Mouse (Mus musculus) embryonic facial prominence, embryonic 10.5 days (tissue): ENCODE measurements at regions not wholly inside any gene's neighbourhood (a gene's known extent, or its start where the extent isn't known, plus 50 kb on each side); places are given as distances from the start of the nearest gene placed in this dataset.

Source experiments
- DNase-seq: peaks from one replicate; pipeline ENCODE4 v3.0.0-alpha.2; 2017; ENCODE audit warnings: low spot score
- H3K27ac ChIP-seq: fragments of 300-500 bp; sonication (generic); replicated peaks from 2 replicates; pipeline ENCODE4 v1.5.1; 2016; ENCODE audit warnings: mild to moderate bottlenecking
- H3K27me3 ChIP-seq: fragments of 300-500 bp; sonication (generic); replicated peaks from 2 replicates; pipeline ENCODE4 v1.6.1; 2016; ENCODE audit warnings: low read depth, mild to moderate bottlenecking; ENCODE audit not compliant: poor library complexity, severe bottlenecking
- H3K36me3 ChIP-seq: fragments of 300-500 bp; sonication (generic); replicated peaks from 2 replicates; pipeline ENCODE4 v1.6.1; 2016; ENCODE audit warnings: mild to moderate bottlenecking, moderate library complexity
- H3K4me1 ChIP-seq: fragments of 300-500 bp; sonication (generic); 2 replicates; pipeline ENCODE4 v1.6.1; 2016
- H3K4me3 ChIP-seq: fragments of 300-500 bp; sonication (generic); 2 replicates; pipeline ENCODE4 v1.5.1; 2016; ENCODE audit warnings: mild to moderate bottlenecking, moderate library complexity
- H3K9me3 ChIP-seq: fragments of 300-500 bp; sonication (generic); 2 replicates; pipeline ENCODE4 v1.6.1; 2016; ENCODE audit warnings: mild to moderate bottlenecking
- WGBS: fragments of 180-500 bp; shearing (Covaris S2); methylation state at CpG from one replicate; pipeline ENCODE4 v1.1.7; 2016; 5-methylcytosine and 5-hydroxymethylcytosine counted together

- H3K36me3 ChIP-seq, result no peaks in the 10 kb centered on the region
- H3K9me3 ChIP-seq, result no peaks in the 10 kb centered on the region
- DNase-seq, result no peak
- H3K4me3 ChIP-seq, result no peak overlapping the region
- H3K4me1 ChIP-seq, result no peaks in the 10 kb centered on the region
- H3K27me3 ChIP-seq, result no peaks in the 10 kb centered on the region
- no peak overlapping the region for H3K27ac ChIP-seq
- WGBS, result 73% methylated on average over 1 of the region's 1 CpGs
These were observed 2649.8 kb upstream of the Gm7489 start for GRCm38 (mm10) chr15:51234873-51235272.

DNA sequence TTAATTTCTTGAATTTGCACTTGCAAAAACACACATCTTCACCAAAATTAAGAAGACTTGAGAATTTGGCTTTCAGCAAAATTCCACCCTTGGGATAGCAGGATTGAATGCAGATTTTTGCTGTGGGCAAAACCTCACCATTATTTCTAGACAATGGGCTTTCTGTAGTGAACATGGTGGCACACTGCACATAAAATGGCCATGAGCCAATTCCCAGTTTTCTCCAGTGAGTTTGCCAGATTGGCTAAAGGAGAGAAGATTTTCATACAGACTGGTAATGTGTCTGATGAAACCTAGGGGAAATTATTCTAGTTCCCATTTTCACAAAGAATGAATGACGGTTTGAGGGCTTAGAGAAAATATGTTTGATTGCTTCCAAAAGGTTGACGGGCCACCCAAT, 2640.1 kb upstream of the Gm7489 start:
- no peaks in the 10 kb centered on the region for H3K27me3 ChIP-seq
- H3K4me3 ChIP-seq, result no peak overlapping the region
- H3K36me3 ChIP-seq, result no peaks in the 10 kb centered on the region
- H3K9me3 ChIP-seq, result no peaks in the 10 kb centered on the region
- H3K27ac ChIP-seq, result no peak overlapping the region
- H3K4me1 ChIP-seq, result no peaks in the 10 kb centered on the region
- no peak for DNase-seq
- WGBS, result 89% methylated on average over 2 of the region's 2 CpGs

GRCm38 (mm10) chr15:51247259-51247658, 2637.4 kb upstream of the Gm7489 start:
- no peaks in the 10 kb centered on the region for H3K27me3 ChIP-seq
- H3K4me3 ChIP-seq, result no peak overlapping the region
- no peaks in the 10 kb centered on the region for H3K4me1 ChIP-seq
- H3K27ac ChIP-seq, result no peak overlapping the region
- H3K36me3 ChIP-seq, result no peaks in the 10 kb centered on the region
- H3K9me3 ChIP-seq, result no peaks in the 10 kb centered on the region
- DNase-seq, result no peak
- 85% methylated on average over 5 of the region's 5 CpGs for whole genome bisulfite sequencing

GRCm38 (mm10) chr15:51248034-51248788, 2636.5 kb upstream of the Gm7489 start:
- no peaks in the 10 kb centered on the region for H3K4me1 ChIP-seq
- H3K9me3 ChIP-seq, result no peaks in the 10 kb centered on the region
- H3K27me3 ChIP-seq, result no peaks in the 10 kb centered on the region
- DNase-seq, result no peak
- 63% methylated on average over 8 of the region's 8 CpGs for WGBS
- H3K36me3 ChIP-seq, result no peaks in the 10 kb centered on the region
- no peak overlapping the region for H3K4me3 ChIP-seq
- no peak overlapping the region for H3K27ac ChIP-seq

DNA sequence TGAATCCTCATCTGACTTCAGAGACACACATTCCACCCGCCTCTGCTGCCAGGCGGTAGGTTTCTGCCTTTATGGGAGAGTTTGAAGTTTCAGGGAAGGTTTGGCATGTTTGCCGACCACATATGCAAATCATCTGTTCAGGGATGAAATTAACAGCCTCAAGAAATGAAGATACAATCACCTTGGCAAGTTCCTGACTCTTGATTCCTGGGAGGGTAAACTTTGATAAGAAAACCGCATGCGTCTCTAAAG, 2636.0 kb upstream of the Gm7489 start:
- Histone ChIP-seq H3K4me3 (no peak overlapping the region), H3K27ac (no peak overlapping the region), H3K27me3 (no peaks in the 10 kb centered on the region), H3K9me3 (no peaks in the 10 kb centered on the region), H3K4me1 (no peaks in the 10 kb centered on the region), H3K36me3 (no peaks in the 10 kb centered on the region)
- DNase-seq, result no peak
- 89% methylated on average over 5 of the region's 5 CpGs for WGBS

DNA sequence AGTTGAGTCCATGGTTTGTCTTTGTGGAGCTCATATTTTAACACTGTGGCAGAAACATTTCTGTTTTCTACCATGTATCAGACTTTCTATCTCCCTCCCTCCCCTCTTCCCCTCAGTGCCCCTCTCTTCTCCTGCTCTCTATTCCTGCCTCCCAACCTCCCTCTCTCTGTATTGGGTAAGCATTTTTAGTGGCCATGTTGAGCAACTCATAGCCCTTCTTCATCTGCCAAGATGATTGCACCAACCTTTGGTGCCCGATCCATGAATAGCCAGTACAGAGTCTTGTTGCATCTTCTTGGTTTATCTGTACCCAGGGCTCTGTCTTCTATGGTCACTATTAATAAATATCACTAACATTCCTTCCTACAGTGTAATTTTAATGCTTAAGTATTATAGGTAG, 2630.6 kb upstream of the Gm7489 start:
- Histone ChIP-seq H3K9me3 (no peaks in the 10 kb centered on the region), H3K4me1 (no peaks in the 10 kb centered on the region), H3K4me3 (no peak overlapping the region), H3K36me3 (no peaks in the 10 kb centered on the region), H3K27me3 (no peaks in the 10 kb centered on the region), H3K27ac (no peak overlapping the region)
- 93% methylated on average over 1 of the region's 1 CpGs for WGBS
- DNase-seq, result no peak

GRCm38 (mm10) chr15:51255203-51255615, 2629.5 kb upstream of the Gm7489 start:
- no peaks in the 10 kb centered on the region for H3K4me1 ChIP-seq
- H3K27ac ChIP-seq, result no peak overlapping the region
- no peak for DNase-seq
- H3K36me3 ChIP-seq, result no peaks in the 10 kb centered on the region
- H3K4me3 ChIP-seq, result no peak overlapping the region
- H3K9me3 ChIP-seq, result no peaks in the 10 kb centered on the region
- H3K27me3 ChIP-seq, result no peaks in the 10 kb centered on the region

- no peak for DNase-seq
- no peaks in the 10 kb centered on the region for H3K27me3 ChIP-seq
- no peaks in the 10 kb centered on the region for H3K9me3 ChIP-seq
- no peak overlapping the region for H3K27ac ChIP-seq
- no peaks in the 10 kb centered on the region for H3K36me3 ChIP-seq
- WGBS, result 83% methylated on average over 3 of the region's 3 CpGs
- no peak overlapping the region for H3K4me3 ChIP-seq
- no peaks in the 10 kb centered on the region for H3K4me1 ChIP-seq
These were observed 2628.0 kb upstream of the Gm7489 start for GRCm38 (mm10) chr15:51256681-51257080.

DNA sequence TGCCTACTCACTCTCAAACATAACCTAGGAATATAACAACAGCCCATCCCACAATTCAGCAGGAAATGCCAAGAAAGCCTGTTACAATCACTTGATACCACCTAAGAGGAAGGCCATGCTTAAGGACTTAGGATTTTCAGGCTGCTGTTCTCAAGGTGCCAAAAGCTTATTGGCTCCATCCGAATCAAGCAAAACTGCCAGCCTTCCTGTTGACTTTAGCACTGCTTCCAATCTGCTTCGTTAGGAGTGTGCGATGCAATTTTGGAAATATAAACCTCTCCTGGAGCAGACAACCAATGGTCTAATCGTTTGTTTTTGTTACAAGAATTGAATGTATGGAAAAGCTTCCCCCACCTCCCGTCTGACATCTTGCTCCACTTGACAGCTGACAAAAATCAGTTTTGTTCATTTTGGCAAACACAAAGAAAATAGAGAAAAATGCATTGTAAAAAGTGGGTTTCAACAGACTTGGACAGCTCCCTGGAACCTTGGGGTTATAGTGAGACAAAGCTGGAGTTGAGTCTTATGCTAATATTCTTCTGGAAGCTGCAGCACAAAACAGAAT, 2620.0 kb upstream of the Gm7489 start:
- Histone ChIP-seq H3K4me3 (no peak overlapping the region), H3K27me3 (no peaks in the 10 kb centered on the region), H3K36me3 (no peaks in the 10 kb centered on the region), H3K4me1 (no peaks in the 10 kb centered on the region), H3K27ac (no peak overlapping the region), H3K9me3 (no peaks in the 10 kb centered on the region)
- DNase-seq, result no peak
- 61% methylated on average over 5 of the region's 5 CpGs for WGBS

- no peak for DNase-seq
- H3K27ac ChIP-seq, result no peak overlapping the region
- no peaks in the 10 kb centered on the region for H3K4me1 ChIP-seq
- no peaks in the 10 kb centered on the region for H3K9me3 ChIP-seq
- no peaks in the 10 kb centered on the region for H3K36me3 ChIP-seq
- WGBS, result 72% methylated on average over 1 of the region's 1 CpGs
- no peaks in the 10 kb centered on the region for H3K27me3 ChIP-seq
- H3K4me3 ChIP-seq, result no peak overlapping the region
These were observed 2618.7 kb upstream of the Gm7489 start for GRCm38 (mm10) chr15:51265971-51266370.

- Histone ChIP-seq H3K27ac (no peak overlapping the region), H3K36me3 (no peaks in the 10 kb centered on the region), H3K27me3 (no peaks in the 10 kb centered on the region), H3K4me1 (no peaks in the 10 kb centered on the region), H3K9me3 (no peaks in the 10 kb centered on the region), H3K4me3 (no peak overlapping the region)
- no peak for DNase-seq
- WGBS, result 90% methylated on average over 9 of the region's 9 CpGs
These were observed 2612.9 kb upstream of the Gm7489 start for GRCm38 (mm10) chr15:51271632-51272312.

DNA sequence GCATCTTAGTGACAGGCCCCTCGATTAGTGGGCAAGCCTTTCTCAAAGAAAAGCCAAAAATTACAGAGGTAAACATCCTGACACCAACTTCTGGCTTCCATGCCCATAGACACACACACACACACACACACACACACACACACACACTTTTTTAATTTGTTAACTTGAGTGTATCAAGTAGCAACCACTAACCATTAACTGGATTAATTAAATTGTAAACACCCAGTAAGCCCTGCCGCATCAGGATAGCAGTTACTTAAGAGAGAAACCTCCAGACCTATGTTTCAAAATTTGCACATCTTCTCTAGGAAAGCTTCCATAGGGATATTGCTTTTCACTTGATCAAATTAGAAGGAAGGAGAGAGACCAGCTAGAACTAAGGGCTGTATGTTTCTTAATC, 2599.4 kb upstream of the Gm7489 start:
- no peak overlapping the region for H3K27ac ChIP-seq
- H3K9me3 ChIP-seq, result no peaks in the 10 kb centered on the region
- DNase-seq, result no peak
- H3K36me3 ChIP-seq, result no peaks in the 10 kb centered on the region
- H3K27me3 ChIP-seq, result no peaks in the 10 kb centered on the region
- WGBS, result 66% methylated on average over 2 of the region's 2 CpGs
- no peak overlapping the region for H3K4me3 ChIP-seq
- H3K4me1 ChIP-seq, result no peaks in the 10 kb centered on the region

DNA sequence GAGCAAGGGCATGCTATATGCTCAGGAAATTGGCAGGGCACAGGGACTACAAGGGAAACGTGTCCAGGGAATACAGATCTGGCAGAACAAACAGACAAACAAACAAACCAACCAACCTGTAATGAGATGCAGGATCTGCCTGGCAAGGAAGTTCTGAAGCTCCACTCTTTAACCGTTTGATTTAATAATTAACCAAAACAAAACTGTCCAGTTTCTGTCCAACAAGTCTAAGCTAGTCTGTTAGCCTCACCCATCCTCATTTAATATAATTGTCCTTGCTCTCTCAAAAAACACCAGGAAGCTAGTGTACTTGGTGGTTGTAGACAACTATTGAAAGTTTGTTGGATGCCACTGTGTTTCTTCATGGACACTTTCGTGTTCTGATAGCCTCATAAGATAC, 2598.4 kb upstream of the Gm7489 start:
- Histone ChIP-seq H3K27me3 (no peaks in the 10 kb centered on the region), H3K4me3 (no peak overlapping the region), H3K27ac (no peak overlapping the region), H3K36me3 (no peaks in the 10 kb centered on the region), H3K9me3 (no peaks in the 10 kb centered on the region), H3K4me1 (no peaks in the 10 kb centered on the region)
- DNase-seq, result no peak
- 78% methylated on average over 3 of the region's 3 CpGs for WGBS
